Mouse (Mus musculus): ENCODE results near the gene 4930562C15Rik. TPM values are rescaled to one million over a fixed set of nuclear protein-coding genes. Genes with fewer than 3 reads are reported as not detected.
A peak's percentile ranks its signal among the peaks of the same experiment; 100 is the strongest.

The 4930562C15Rik gene
- polyA plus RNA-seq, 1 experiment from 2014 or later: 0.11 TPM

GRCm38 (mm10) chr16:4906559-4906958, 71.3 kb downstream of the 4930562C15Rik start:
- no peaks in the 10 kb centered on the region for H3K27me3 ChIP-seq (replicated peaks)
- H3K4me3 ChIP-seq: no peak overlapping the region
- no peak overlapping the region for H3K4me2 ChIP-seq
- no peak for ATAC-seq (ENCODE audit: insufficient number of reproducible peaks, low FRiP score)
- no peaks in the 10 kb centered on the region for H3K9me3 ChIP-seq (replicated peaks)
- no peak overlapping the region for H3K9ac ChIP-seq
- H3K4me1 ChIP-seq (replicated peaks): peaks cover 23% of the 10 kb centered on the region
- peaks cover 41% of the 10 kb centered on the region for H3K36me3 ChIP-seq
- H3K27ac ChIP-seq (ENCODE audit: poor library complexity, severe bottlenecking): no peak overlapping the region

GRCm38 (mm10) chr16:4907386-4907785, 72.2 kb downstream of the 4930562C15Rik start:
- Histone ChIP-seq H3K36me3 (peaks cover 50% of the 10 kb centered on the region), H3K27me3 (replicated peaks) (no peaks in the 10 kb centered on the region), H3K9me3 (replicated peaks) (no peaks in the 10 kb centered on the region), H3K9ac (no peak overlapping the region), H3K4me1 (replicated peaks) (peaks cover 18% of the 10 kb centered on the region), H3K27ac (ENCODE audit: poor library complexity, severe bottlenecking) (no peak overlapping the region), H3K4me2 (no peak overlapping the region), H3K4me3 (no peak overlapping the region)
- no peak for ATAC-seq (ENCODE audit: insufficient number of reproducible peaks, low FRiP score)
- 77% methylated on average over 2 of the region's 2 CpGs for WGBS

- H3K4me1 ChIP-seq (replicated peaks): peaks cover 24% of the 10 kb centered on the region
- H3K36me3 ChIP-seq: peaks cover 55% of the 10 kb centered on the region
- H3K9me3 ChIP-seq (replicated peaks): no peaks in the 10 kb centered on the region
- no peak overlapping the region for H3K4me2 ChIP-seq
- no peak overlapping the region for H3K27ac ChIP-seq (ENCODE audit: poor library complexity, severe bottlenecking)
- 62% methylated on average over 4 of the region's 5 CpGs for WGBS
- no peak overlapping the region for H3K9ac ChIP-seq
- no peaks in the 10 kb centered on the region for H3K27me3 ChIP-seq (replicated peaks)
- H3K4me3 ChIP-seq: no peak overlapping the region
- ATAC-seq (ENCODE audit: insufficient number of reproducible peaks, low FRiP score): no peak
Measured at GRCm38 (mm10) chr16:4907972-4908371, 72.8 kb downstream of the 4930562C15Rik start.

GRCm38 (mm10) chr16:4909745-4910144, 74.5 kb downstream of the 4930562C15Rik start:
- Histone ChIP-seq H3K27me3 (replicated peaks) (no peaks in the 10 kb centered on the region), H3K9me3 (replicated peaks) (no peaks in the 10 kb centered on the region), H3K27ac (ENCODE audit: poor library complexity, severe bottlenecking) (no peak overlapping the region), H3K4me3 (no peak overlapping the region), H3K9ac (no peak overlapping the region), H3K4me2 (no peak overlapping the region), H3K36me3 (peaks cover 69% of the 10 kb centered on the region), H3K4me1 (replicated peaks) (peaks cover 23% of the 10 kb centered on the region)
- ATAC-seq (ENCODE audit: insufficient number of reproducible peaks, low FRiP score): no peak
- WGBS: 98% methylated on average over 2 of the region's 2 CpGs

- H3K4me2 ChIP-seq: no peak overlapping the region
- no peak for ATAC-seq (ENCODE audit: insufficient number of reproducible peaks, low FRiP score)
- peaks cover 21% of the 10 kb centered on the region for H3K4me1 ChIP-seq (replicated peaks)
- WGBS: 93% methylated on average over 8 of the region's 8 CpGs
- H3K27me3 ChIP-seq (replicated peaks): no peaks in the 10 kb centered on the region
- H3K4me3 ChIP-seq: no peak overlapping the region
- no peak overlapping the region for H3K27ac ChIP-seq (ENCODE audit: poor library complexity, severe bottlenecking)
- no peaks in the 10 kb centered on the region for H3K9me3 ChIP-seq (replicated peaks)
- no peak overlapping the region for H3K9ac ChIP-seq
- H3K36me3 ChIP-seq: peaks cover 76% of the 10 kb centered on the region
Measured at GRCm38 (mm10) chr16:4910758-4911157, 75.5 kb downstream of the 4930562C15Rik start.

GRCm38 (mm10) chr16:4912074-4912648, 76.9 kb downstream of the 4930562C15Rik start:
- Histone ChIP-seq H3K9ac (no peak overlapping the region), H3K27ac (ENCODE audit: poor library complexity, severe bottlenecking) (no peak overlapping the region), H3K36me3 (peaks cover 87% of the 10 kb centered on the region), H3K27me3 (replicated peaks) (no peaks in the 10 kb centered on the region), H3K4me2 (no peak overlapping the region), H3K4me3 (no peak overlapping the region), H3K4me1 (replicated peaks) (peaks cover 23% of the 10 kb centered on the region), H3K9me3 (replicated peaks) (no peaks in the 10 kb centered on the region)
- ATAC-seq (ENCODE audit: insufficient number of reproducible peaks, low FRiP score): no peak
- 76% methylated on average over 10 of the region's 10 CpGs for WGBS

GRCm38 (mm10) chr16:4912907-4913782, 77.9 kb downstream of the 4930562C15Rik start:
- WGBS: 59% methylated on average over 11 of the region's 11 CpGs
- peak; percentile 15; the same call in 1 of the 2 replicates for ATAC-seq (ENCODE audit: insufficient number of reproducible peaks, low FRiP score)
- H3K36me3 ChIP-seq: peaks cover 88% of the 10 kb centered on the region

GRCm38 (mm10) chr16:4913783-4914735, 78.8 kb downstream of the 4930562C15Rik start:
- no peaks in the 10 kb centered on the region for H3K27me3 ChIP-seq (replicated peaks)
- no peak overlapping the region for H3K4me3 ChIP-seq
- ATAC-seq (ENCODE audit: insufficient number of reproducible peaks, low FRiP score): peak; percentile 64
- peak overlapping the region; percentile 37; the same call in 1 of the 2 replicates for H3K9ac ChIP-seq
- peaks cover 89% of the 10 kb centered on the region for H3K36me3 ChIP-seq
- peak overlapping the region; percentile 22; the same call in 1 of the 2 replicates for H3K4me2 ChIP-seq
- peak overlapping the region; percentile 69 for H3K27ac ChIP-seq (ENCODE audit: poor library complexity, severe bottlenecking)
- H3K9me3 ChIP-seq (replicated peaks): no peaks in the 10 kb centered on the region
- WGBS: 35% methylated on average over 12 of the region's 12 CpGs
- peaks cover 23% of the 10 kb centered on the region for H3K4me1 ChIP-seq (replicated peaks)

More at GRCm38 (mm10) chr16:4912907-4913782, 77.9 kb downstream of the 4930562C15Rik start:
- Histone ChIP-seq H3K4me1 (replicated peaks) (peaks cover 23% of the 10 kb centered on the region), H3K4me2 (peak overlapping the region; percentile 22; the same call in 1 of the 2 replicates), H3K9me3 (replicated peaks) (no peaks in the 10 kb centered on the region), H3K27ac (ENCODE audit: poor library complexity, severe bottlenecking) (peak overlapping the region; percentile 69), H3K9ac (peak overlapping the region; percentile 37; the same call in 1 of the 2 replicates), H3K27me3 (replicated peaks) (no peaks in the 10 kb centered on the region), H3K4me3 (no peak overlapping the region)

GRCm38 (mm10) chr16:4915931-4916330, 80.7 kb downstream of the 4930562C15Rik start:
- 49% methylated on average over 3 of the region's 3 CpGs for WGBS
- Histone ChIP-seq H3K4me2 (no peak overlapping the region), H3K27ac (ENCODE audit: poor library complexity, severe bottlenecking) (no peak overlapping the region), H3K27me3 (replicated peaks) (no peaks in the 10 kb centered on the region), H3K9ac (no peak overlapping the region), H3K4me1 (replicated peaks) (peaks cover 23% of the 10 kb centered on the region), H3K36me3 (peaks cover 89% of the 10 kb centered on the region), H3K9me3 (replicated peaks) (no peaks in the 10 kb centered on the region), H3K4me3 (no peak overlapping the region)
- no peak for ATAC-seq (ENCODE audit: insufficient number of reproducible peaks, low FRiP score)

- Histone ChIP-seq H3K4me2 (no peak overlapping the region), H3K36me3 (peaks cover 89% of the 10 kb centered on the region), H3K9me3 (replicated peaks) (no peaks in the 10 kb centered on the region), H3K9ac (no peak overlapping the region), H3K4me3 (no peak overlapping the region), H3K27ac (ENCODE audit: poor library complexity, severe bottlenecking) (no peak overlapping the region), H3K4me1 (replicated peaks) (peaks cover 23% of the 10 kb centered on the region), H3K27me3 (replicated peaks) (no peaks in the 10 kb centered on the region)
- no peak for ATAC-seq (ENCODE audit: insufficient number of reproducible peaks, low FRiP score)
- WGBS: 78% methylated on average over 2 of the region's 2 CpGs
Measured at GRCm38 (mm10) chr16:4916608-4917007, 81.4 kb downstream of the 4930562C15Rik start.
